Mouse (Mus musculus) brain, embryonic 18.5 days (tissue): ENCODE data around the gene Fli1.

Experiments used
- DNase-seq: peaks from one replicate; pipeline ENCODE4 v3.0.0-alpha.2; 2012; ENCODE audit warnings: low read depth, low spot score

Gene Fli1

GRCm38 (mm10) chr9:32542212-32543039, at the start of gene Fli1:
Gene Fli1, minus strand, starts transcription at chr9:32542861.
- DNase-seq: no peak

DNA sequence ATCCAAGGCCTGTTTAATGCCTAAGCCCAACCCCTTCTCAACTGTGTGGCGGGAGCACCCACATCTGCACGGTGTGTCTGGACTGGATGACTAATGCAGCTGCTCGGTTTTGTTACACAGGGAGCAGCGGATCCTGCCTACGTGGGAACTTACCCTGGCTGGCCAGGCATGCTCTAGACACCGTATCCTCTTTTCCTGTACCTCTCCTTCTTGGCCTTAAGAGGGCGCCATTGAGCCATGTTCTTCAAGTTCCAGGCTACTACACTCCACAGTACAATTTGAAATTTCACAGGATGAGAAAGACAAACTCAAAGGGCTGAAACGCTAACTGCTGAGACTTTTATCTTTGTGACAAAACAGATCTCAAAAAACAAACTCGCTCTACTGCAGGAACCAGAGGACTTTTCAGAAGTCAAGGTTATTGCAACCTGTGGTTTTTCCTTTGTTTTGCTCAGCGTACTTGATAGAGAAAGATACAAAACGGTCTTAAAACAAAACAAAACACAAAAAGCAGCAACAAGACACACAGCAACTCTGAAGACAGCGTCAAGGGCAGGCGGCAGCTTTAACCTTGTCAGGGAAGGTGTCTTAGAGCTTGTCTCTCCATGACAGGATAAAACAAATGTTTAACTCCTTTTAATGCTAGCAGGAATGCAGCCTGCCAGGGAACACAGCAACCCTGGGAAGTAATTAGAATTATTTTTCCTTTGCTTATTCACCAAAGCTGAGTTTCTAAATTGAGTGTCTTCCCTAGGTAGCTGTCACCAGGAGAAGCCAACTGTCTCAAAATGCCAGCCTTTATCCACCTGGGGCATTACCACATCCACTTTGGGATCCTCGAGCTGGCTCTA, 49.3 kb upstream of the Fli1 start:
- peak; percentile 78 for DNase-seq

- no peak for DNase-seq
These were observed 47.9 kb upstream of the Fli1 start for GRCm38 (mm10) chr9:32590571-32590970.

- DNase-seq: peak; percentile 28
These were observed 47.2 kb upstream of the Fli1 start for GRCm38 (mm10) chr9:32589900-32590299.

- DNase-seq: no peak
These were observed 42.7 kb upstream of the Fli1 start for GRCm38 (mm10) chr9:32585357-32585756.

DNA sequence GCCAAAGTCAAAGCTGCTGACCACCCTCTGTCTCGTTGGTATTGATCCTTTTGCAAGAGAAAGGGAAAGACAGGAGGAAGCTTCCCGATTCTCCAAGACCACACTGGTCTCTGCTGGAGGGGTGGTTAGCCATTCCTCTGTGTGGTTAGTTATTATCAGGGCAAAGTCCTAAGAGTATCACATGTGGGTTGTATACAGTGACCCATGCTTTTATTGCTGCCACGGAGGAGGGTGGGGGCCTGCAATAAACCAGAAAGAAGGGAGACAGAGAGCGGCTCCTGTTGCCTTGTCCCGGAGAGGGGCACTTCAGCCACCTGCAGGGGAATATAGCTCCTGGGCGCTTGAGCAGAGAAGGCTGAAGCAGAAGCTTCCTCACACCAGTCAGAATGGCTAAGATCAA, 41.2 kb upstream of the Fli1 start:
- no peak for DNase-seq

DNA sequence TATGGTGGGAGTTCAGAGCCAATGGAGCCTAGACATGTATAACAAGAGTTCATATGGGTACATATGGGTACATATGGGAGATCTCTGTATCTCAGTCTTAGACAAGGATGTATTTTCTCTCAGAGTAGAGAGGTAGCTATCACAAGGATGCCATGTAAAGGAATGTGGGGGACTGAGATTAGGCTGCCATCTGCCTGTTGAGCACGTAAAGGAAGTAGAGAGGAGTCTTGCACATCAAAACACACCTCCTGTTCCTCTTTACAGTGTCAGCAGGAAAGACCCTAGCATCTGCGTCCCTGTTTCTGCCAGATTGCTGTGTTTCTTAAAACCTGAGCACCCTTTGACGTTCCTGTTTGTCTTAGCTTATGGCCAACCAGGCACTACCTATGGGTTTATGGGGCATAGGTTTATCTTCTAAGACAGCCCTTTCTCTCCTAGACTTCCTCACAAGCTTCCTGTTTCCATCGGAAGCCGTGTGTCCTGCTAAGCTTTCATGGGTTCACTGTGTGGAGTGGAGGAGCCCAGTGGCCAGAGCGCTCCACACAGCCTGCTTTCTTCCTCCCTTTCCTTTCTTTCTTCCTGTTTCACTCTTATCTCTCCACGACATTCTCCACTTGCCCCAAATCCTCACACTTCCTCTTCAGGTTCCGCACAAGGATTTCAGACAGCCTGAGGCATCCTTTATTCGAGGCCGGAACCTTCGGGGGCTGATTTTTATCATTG, 39.4 kb upstream of the Fli1 start:
- DNase-seq: no peak

DNA sequence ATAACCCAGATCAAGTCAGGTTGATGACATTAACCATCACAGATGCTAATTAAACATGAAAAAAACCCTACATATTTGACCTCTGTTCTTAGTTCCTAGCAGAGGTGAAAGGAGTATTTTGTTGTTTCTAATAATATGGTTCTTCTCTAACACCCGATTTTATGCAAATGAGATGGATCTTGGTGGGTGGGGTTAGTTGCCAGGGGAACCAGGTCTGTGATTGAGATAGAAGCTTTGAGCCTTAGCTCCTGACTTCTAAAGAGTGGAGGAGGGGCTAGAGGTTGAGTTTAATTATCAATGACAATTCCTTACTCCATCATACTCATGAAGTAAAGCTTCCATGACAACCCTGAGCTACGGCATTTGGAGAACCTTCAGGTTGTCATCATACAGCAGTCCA, 35.8 kb upstream of the Fli1 start:
- DNase-seq: no peak

DNA sequence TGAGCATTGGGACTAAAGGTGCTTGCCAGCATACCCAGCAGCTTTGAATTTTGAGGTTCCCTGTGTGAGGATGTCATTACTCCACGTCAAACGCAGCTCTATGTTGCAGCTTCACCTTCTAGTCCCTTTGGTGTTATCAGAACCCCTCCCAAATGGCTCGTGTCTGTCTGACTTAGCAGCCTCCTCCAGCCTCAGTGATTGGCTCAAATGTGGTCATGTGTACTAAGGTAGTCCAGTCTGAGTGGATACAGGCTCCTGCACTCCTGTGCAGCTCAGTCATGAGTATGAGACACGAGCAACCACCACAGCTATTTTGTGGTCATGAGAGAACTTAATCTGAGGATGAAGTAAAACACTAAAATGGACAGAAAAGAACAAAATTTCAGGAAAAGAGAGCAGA, 31.0 kb upstream of the Fli1 start:
- no peak for DNase-seq

GRCm38 (mm10) chr9:32571676-32572075, 29.0 kb upstream of the Fli1 start:
- DNase-seq: no peak

DNA sequence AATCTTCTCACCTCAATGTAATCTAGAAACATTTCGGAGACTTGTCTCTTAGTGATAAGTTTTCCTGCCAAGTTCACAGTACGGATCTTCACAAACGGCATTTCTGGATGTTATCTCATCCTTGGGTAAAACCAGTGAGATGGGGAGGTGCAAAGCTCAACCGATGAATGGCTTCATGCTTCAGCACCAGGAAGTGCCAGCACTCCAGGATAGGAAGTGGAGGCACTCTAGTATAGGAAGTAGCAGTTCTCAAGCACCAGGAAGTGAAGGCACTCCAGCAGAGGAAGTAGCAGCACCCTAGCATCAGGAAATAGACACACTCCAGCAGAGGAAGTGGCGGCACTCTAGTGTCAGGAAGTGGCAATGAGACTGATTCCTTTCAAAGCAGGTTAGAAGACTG, 27.9 kb upstream of the Fli1 start:
- DNase-seq: no peak

DNA sequence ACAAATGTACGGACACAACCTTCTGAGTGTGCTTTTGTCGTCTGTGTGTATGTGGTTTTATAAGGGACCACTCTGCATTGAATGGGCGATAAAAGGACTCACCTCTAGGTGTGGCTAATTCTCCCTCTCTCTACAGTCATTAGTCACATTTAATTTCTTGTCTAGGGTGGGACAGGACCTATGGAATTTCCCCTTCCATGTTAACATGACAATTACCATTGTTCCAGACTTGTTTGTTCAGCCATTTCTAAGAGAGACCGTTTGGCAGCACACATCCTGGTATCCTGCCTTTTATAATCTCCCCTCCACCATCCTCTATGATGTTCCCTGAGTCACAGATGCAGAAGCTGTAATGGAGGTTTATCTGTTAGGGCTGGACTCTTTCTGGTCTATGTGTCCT, 26.6 kb upstream of the Fli1 start:
- DNase-seq: no peak

DNA sequence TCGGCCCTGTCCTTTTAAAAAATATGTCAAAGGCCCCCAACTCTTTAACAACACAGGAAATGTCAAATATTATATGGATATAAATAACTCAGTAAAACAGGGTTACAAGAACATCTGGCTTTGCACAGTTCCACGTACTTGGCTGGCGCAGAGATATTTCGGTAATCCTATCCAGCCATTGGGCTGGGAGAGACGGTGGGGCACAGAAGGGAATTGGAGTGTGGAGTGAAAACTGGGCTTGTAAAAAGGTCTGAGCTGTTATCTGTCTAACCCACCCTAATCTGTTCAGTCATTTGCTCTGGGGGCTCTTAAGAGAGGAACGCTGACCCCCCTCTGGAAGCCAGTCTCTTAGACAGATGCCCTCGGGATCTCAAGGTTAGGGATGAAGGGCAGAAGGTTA, 24.9 kb upstream of the Fli1 start:
- no peak for DNase-seq

DNA sequence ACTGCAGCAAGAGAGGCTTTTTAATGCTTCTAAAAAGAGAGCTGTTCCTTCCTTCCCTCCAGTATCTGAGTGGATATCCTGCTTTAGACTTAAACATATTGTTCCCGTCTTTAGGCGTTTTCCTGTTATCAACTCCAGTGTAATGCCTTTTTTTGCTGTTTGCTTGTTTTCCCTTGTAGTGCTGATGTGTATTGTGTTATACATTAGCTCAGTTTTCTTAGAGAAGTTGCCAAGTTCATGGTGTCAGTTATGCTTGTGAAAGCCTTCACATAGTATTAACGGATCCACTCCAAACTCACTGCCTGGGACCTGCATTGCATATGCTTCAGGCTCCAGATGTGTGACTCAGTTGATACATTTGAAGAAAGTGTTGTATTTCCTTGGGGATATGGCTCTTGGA, 22.6 kb upstream of the Fli1 start:
- no peak for DNase-seq

- DNase-seq: no peak
These were observed 20.2 kb upstream of the Fli1 start for GRCm38 (mm10) chr9:32562837-32563236.

DNA sequence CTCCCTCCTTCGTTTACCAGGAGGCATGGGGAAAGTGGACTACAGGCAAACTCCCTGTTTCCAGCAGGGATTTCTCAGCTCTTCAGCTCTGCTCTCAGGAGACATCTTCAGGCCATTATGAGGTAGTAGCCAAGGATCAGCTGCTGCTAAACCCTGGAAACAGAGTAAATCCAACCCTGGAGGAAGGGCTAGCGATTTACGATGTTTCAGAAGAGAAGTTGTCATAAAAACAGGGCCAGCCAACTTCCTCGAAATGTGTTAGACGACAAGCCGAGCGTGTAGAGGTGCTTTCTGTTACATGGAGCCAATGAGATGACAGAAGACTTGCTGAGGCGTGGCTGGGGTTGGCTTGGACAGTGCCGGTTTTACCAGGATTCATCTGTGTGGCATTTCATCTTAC, 19.7 kb upstream of the Fli1 start:
- DNase-seq: no peak

DNA sequence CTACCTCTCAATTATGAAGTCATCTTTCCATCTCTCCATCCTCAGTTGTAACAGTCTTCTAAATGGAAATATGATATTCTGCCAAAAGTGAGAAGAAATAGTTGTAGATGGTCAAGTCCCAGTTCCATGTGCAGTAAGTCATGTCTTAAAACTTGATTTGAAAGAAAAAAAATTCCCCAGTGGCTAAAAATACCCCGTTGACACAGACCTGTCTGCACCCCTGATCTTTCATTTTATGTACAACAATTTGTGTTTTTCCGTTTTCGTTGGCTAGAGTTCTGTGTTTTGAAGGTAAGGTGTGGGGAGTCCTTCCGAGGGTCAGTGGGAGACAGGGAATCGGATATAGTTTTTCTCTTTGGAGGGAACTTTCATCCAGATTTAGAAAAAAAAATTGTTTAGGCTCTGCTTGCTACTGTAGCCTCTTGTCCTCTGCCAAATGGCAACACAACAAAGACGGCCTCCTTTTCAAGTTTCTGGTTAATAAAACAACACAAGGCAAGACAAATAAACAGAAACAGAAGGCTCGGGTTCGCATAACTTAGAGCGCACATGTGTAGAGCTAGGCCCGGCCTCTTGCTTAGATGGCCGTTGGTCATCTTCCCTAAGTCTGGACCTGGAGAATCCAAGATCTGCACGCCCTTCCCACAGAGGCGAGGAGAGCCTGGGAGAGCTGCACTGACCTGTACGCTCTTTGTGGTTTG, 18.7 kb upstream of the Fli1 start:
- DNase-seq: no peak

- DNase-seq: no peak
These were observed 17.2 kb upstream of the Fli1 start for GRCm38 (mm10) chr9:32559859-32560258.

GRCm38 (mm10) chr9:32559454-32559853, 16.8 kb upstream of the Fli1 start:
- no peak for DNase-seq

GRCm38 (mm10) chr9:32556313-32556712, 13.7 kb upstream of the Fli1 start:
- no peak for DNase-seq

GRCm38 (mm10) chr9:32555279-32555678, 12.6 kb upstream of the Fli1 start:
- no peak for DNase-seq

- no peak for DNase-seq
These were observed 7.9 kb upstream of the Fli1 start for GRCm38 (mm10) chr9:32550541-32550940.
